ENCODE assay signal across 11 mouse cellular contexts in the genomic region with DNA sequence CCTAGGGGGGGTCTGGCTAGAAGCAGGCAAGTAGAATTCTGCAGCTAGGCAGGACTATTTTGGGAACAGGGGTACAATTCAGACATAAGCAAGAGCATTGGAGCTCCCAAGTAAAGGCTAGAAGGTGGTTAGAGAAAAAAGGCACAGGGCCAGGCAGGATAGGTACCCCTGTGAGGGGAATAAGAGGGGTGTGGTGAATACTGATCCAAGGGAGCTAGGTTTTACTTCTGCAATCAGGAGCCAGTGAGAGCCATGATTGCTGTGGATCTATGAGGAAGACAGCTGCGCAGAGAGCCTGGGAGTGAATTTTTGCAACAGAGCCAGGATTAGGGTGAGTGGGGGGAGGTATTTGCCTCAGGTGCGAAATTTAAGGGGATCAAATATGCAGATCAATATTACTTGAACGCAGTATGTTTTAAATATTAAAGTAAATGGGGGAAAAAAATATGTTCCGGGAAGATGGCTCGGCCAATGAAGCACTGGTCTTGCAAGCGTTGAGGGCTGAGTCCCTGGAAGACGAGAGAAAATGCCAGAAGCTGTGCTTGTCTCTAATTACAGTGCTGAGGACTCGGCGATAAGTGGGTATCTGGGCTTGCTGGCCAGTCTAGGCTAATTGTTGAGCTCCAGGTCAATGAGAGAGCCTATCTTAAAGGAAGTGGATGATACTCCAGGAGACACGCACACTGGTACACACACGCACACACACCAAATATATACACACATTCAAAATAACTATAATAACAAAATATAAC. TPM values are rescaled to one million over a fixed set of nuclear protein-coding genes. Genes with fewer than 3 reads are reported as not detected.
A peak's percentile ranks its signal among the peaks of the same experiment; 100 is the strongest.
DNase-seq lines count a peak whose midpoint lies in the region; ATAC-seq and TF ChIP-seq lines count a peak whose summit lies in the region.
"Had no signal": no experiment of that assay in that cellular context is flagged by ENCODE, and none has a peak within 500 bp of the region (broad histone marks: within the 10 kb centered on the region; RNA-seq: fewer than 3 reads in every experiment).

No protein-coding gene starts in this region.

- H3K4me2 ChIP-seq in embryonic facial prominence, embryonic 14.5 days (ENCODE audit: low read depth, low read length), result peak overlapping the region; percentile 6; the same call in 1 of the 2 replicates
- H3K4me2 ChIP-seq in limb, embryonic 14.5 days (replicated peaks; ENCODE audit: low read depth, low read length, severe bottlenecking), result no peak overlapping the region
- no peak overlapping the region for H3K4me2 ChIP-seq in midbrain, embryonic 15.5 days

- intact Hi-C loops in gastrocnemius, postnatal 36 days (cut with DNase I), result no loop called here

- no peak for TF ChIP-seq CTCF in layer of hippocampus, adult 2 months (conservative IDR thresholded peaks at IDR 0.05)

- H3K36me3 ChIP-seq in embryonic facial prominence, embryonic 14.5 days (ENCODE audit: control insufficient read depth, insufficient read depth, low read length), result no peaks in the 10 kb centered on the region
- H3K36me3 ChIP-seq in limb, embryonic 14.5 days (ENCODE audit: control insufficient read depth, insufficient read depth, low read length), result no peaks in the 10 kb centered on the region
- no peaks in the 10 kb centered on the region for H3K36me3 ChIP-seq in midbrain, embryonic 15.5 days (replicated peaks)

- no peak for ATAC-seq in embryonic facial prominence, embryonic 14.5 days (ENCODE audit: low read depth)
- ATAC-seq in limb, embryonic 14.5 days (ENCODE audit: low FRiP score, low read depth), result no peak
- no peak for ATAC-seq in midbrain, embryonic 15.5 days (replicated peaks)

- H3K27ac ChIP-seq in layer of hippocampus, adult 2 months, result peak overlapping the region; percentile 88
- no peak overlapping the region; the same call in 1 of the 2 replicates for H3K27ac ChIP-seq in embryonic facial prominence, embryonic 14.5 days (replicated peaks; ENCODE audit: low read depth, low read length)
- peak overlapping the region; percentile 48; the same call in 1 of the 2 replicates for H3K27ac ChIP-seq in limb, embryonic 14.5 days (replicated peaks; ENCODE audit: low read depth, low read length)
- peak overlapping the region; percentile 35; the same call in 1 of the 2 replicates for H3K27ac ChIP-seq in midbrain, embryonic 15.5 days

- no peak for DNase-seq in layer of hippocampus, adult 2 months (ENCODE audit: low spot score in 2 of 2)
- no peak for DNase-seq in layer of hippocampus, adult 8-10 months (ENCODE audit: low spot score in 2 of 2)
- DNase-seq in embryonic facial prominence, embryonic 14.5 days (ENCODE audit: low spot score), result no peak
- no peak for DNase-seq in limb, embryonic 14.5 days (ENCODE audit: low spot score)
- no peak for DNase-seq in natural killer cell, adult 2 months (ENCODE audit: low spot score in 2 of 2)
- no peak for DNase-seq in ovary, postnatal 14 days (ENCODE audit: low spot score)
- no peak for DNase-seq in gastrocnemius, postnatal 36 days
- DNase-seq: adrenal gland, adult 8-10 months; cerebellum, adult 9-11 months; kidney, adult 2 months had no signal

- peaks cover 39% of the 10 kb centered on the region for H3K4me1 ChIP-seq in embryonic facial prominence, embryonic 14.5 days (ENCODE audit: control insufficient read depth, insufficient read depth, low read length)
- peaks cover 31% of the 10 kb centered on the region for H3K4me1 ChIP-seq in limb, embryonic 14.5 days (ENCODE audit: control insufficient read depth, insufficient read depth, low read length)
- H3K4me1 ChIP-seq in midbrain, embryonic 15.5 days, result peaks cover 49% of the 10 kb centered on the region

- WGBS in embryonic facial prominence, embryonic 14.5 days, result 56% methylated on average over 11 of the region's 11 CpGs
- WGBS in limb, embryonic 14.5 days, result 71% methylated on average over 11 of the region's 11 CpGs
- 50% methylated on average over 11 of the region's 11 CpGs for WGBS in midbrain, embryonic 15.5 days

- no peaks in the 10 kb centered on the region for H3K27me3 ChIP-seq in embryonic facial prominence, embryonic 14.5 days (replicated peaks; ENCODE audit: control insufficient read depth, insufficient read depth, low read length)
- no peaks in the 10 kb centered on the region for H3K27me3 ChIP-seq in limb, embryonic 14.5 days (ENCODE audit: control insufficient read depth, insufficient read depth, low read length)
- no peaks in the 10 kb centered on the region for H3K27me3 ChIP-seq in midbrain, embryonic 15.5 days (replicated peaks)

- no peak overlapping the region for H3K9ac ChIP-seq in embryonic facial prominence, embryonic 14.5 days (ENCODE audit: low read depth, low read length)
- no peak overlapping the region for H3K9ac ChIP-seq in limb, embryonic 14.5 days (ENCODE audit: low read depth, low read length, severe bottlenecking)
- H3K9ac ChIP-seq in midbrain, embryonic 15.5 days, result no peak overlapping the region

- H3K9me3 ChIP-seq in embryonic facial prominence, embryonic 14.5 days (ENCODE audit: control insufficient read depth, low read length), result 0 out of 2 replicates have a peak, but pooled peaks cover 6% of the 10 kb centered on the region
- no peaks in the 10 kb centered on the region for H3K9me3 ChIP-seq in limb, embryonic 14.5 days (ENCODE audit: control insufficient read depth, low read length)
- H3K9me3 ChIP-seq in midbrain, embryonic 15.5 days, result no peaks in the 10 kb centered on the region

- no peak for TF ChIP-seq POLR2A in limb, embryonic 14.5 days (IDR thresholded peaks at IDR 0.05; ENCODE audit: borderline replicate concordance, extremely low read depth, insufficient read depth, insufficient read length)

- H3K4me3 ChIP-seq in layer of hippocampus, adult 2 months, result 0 out of 2 replicates have a peak overlapping the region, but pooled peaks have one; percentile 0
- no peak overlapping the region for H3K4me3 ChIP-seq in embryonic facial prominence, embryonic 14.5 days (ENCODE audit: low read depth, low read length)
- no peak overlapping the region for H3K4me3 ChIP-seq in limb, embryonic 14.5 days (replicated peaks; ENCODE audit: low read length)
- no peak overlapping the region for H3K4me3 ChIP-seq in midbrain, embryonic 15.5 days

RNA-seq across cellular contexts. Expression of a gene that starts 55.3 kb away (rescaled TPM):
- 10 to 100 TPM; 54.3 to 60.0 TPM for total RNA-seq in layer of hippocampus, adult 2 months (2021)
- total RNA-seq in layer of hippocampus, adult 8-10 months (2022), result 10 to 100 TPM; 47.1 to 53.0 (median 51.0) TPM
- 20.6 and 21.2 TPM in 2 replicates for polyA plus RNA-seq in embryonic facial prominence, embryonic 14.5 days (2014; fragmentation: Nextera tagmentation; extraction: Ambion mirVana)
- polyA plus RNA-seq in limb, embryonic 14.5 days (2012; rRNA removed), result 20.4 and 22.2 TPM in 2 replicates
- polyA plus RNA-seq in limb, embryonic 14.5 days (2014; fragmentation: Nextera tagmentation; extraction: Ambion mirVana), result 25.2 and 30.3 TPM in 2 replicates
- 43.0 and 43.7 TPM in 2 replicates for polyA plus RNA-seq in midbrain, embryonic 15.5 days (2015; fragmentation: Nextera tagmentation; extraction: Ambion mirVana)
- total RNA-seq in gastrocnemius, postnatal 36 days (2021), result 10 to 100 TPM; 60.0 to 78.1 TPM
